In genomic region chrX:12089027-12089340, GRCm38 (mm10) we compare ENCODE assay signal across 7 mouse cellular contexts.
DNase-seq lines count a peak whose midpoint lies in the region; ATAC-seq and TF ChIP-seq lines count a peak whose summit lies in the region.

No protein-coding gene starts in this region.

- no peaks in the 10 kb centered on the region for H3K9me3 ChIP-seq in limb, embryonic 10.5 days (replicated peaks)
- no peaks in the 10 kb centered on the region for H3K9me3 ChIP-seq in neural tube, embryonic 15.5 days (replicated peaks)

- peak; percentile 53 for DNase-seq in liver, adult 2 months (ENCODE audit: extremely low read depth, low read depth, low spot score)
- DNase-seq in liver = no peak
- peak; percentile 59 for DNase-seq in limb, embryonic 10.5 days (ENCODE audit: low spot score)
- DNase-seq in spleen, adult 12 weeks (ENCODE audit: low spot score) = no peak

- ATAC-seq in neural tube, embryonic 15.5 days (ENCODE audit: low FRiP score) = peak; percentile 3; the same call in 1 of the 2 replicates
- ATAC-seq in granulocyte monocyte progenitor cell, adult 5-6 weeks (replicated peaks; ENCODE audit: poor library complexity, severe bottlenecking) = no peak

- TF ChIP-seq POLR2A in liver, adult 2 months (IDR thresholded peaks at IDR 0.05; ENCODE audit: extremely low read depth, insufficient read depth, low read length) = no peak
- TF ChIP-seq POLR2A in embryonic fibroblast, embryonic 13.5 days (IDR thresholded peaks at IDR 0.05; ENCODE audit: low read depth, low read length) = no peak

- H3K4me3 ChIP-seq in liver, adult 2 months (ENCODE audit: insufficient read depth, low read depth, low read length) = peak overlapping the region; percentile 51; the same call in 1 of the 2 replicates
- H3K4me3 ChIP-seq in embryonic fibroblast, embryonic 13.5 days (ENCODE audit: insufficient read depth, low read length) = 0 out of 2 replicates have a peak overlapping the region, but pooled peaks have one; percentile 42
- H3K4me3 ChIP-seq in limb, embryonic 10.5 days = peak overlapping the region; percentile 66
- H3K4me3 ChIP-seq in neural tube, embryonic 15.5 days (replicated peaks) = peak overlapping the region; percentile 49

- H3K4me1 ChIP-seq in liver, adult 2 months (ENCODE audit: control insufficient read depth, insufficient read depth, low read length) = 0 out of 2 replicates have a peak, but pooled peaks cover 3% of the 10 kb centered on the region
- no peaks in the 10 kb centered on the region; the same call in 1 of the 2 replicates for H3K4me1 ChIP-seq in embryonic fibroblast, embryonic 13.5 days (ENCODE audit: control insufficient read depth, insufficient read depth, low read length)
- H3K4me1 ChIP-seq in limb, embryonic 10.5 days = peaks cover 73% of the 10 kb centered on the region
- H3K4me1 ChIP-seq in neural tube, embryonic 15.5 days = peaks cover 47% of the 10 kb centered on the region

- H3K36me3 ChIP-seq in liver, adult 2 months (ENCODE audit: control insufficient read depth, insufficient read depth, low read length) = no peaks in the 10 kb centered on the region
- no peaks in the 10 kb centered on the region for H3K36me3 ChIP-seq in limb, embryonic 10.5 days
- H3K36me3 ChIP-seq in neural tube, embryonic 15.5 days = no peaks in the 10 kb centered on the region

- TF ChIP-seq CTCF in liver, adult 2 months (IDR thresholded peaks at IDR 0.05; ENCODE audit: low read depth, low read length) = no peak
- TF ChIP-seq CTCF in embryonic fibroblast, embryonic 13.5 days (IDR thresholded peaks at IDR 0.05; ENCODE audit: borderline replicate concordance, insufficient read depth, low read length) = no peak

- H3K27me3 ChIP-seq in liver, adult 2 months (ENCODE audit: control insufficient read depth, insufficient read depth, low read length) = no peaks in the 10 kb centered on the region
- peaks cover 100% of the 10 kb centered on the region for H3K27me3 ChIP-seq in limb, embryonic 10.5 days (ENCODE audit: low read depth, poor library complexity, severe bottlenecking)
- peaks cover 57% of the 10 kb centered on the region for H3K27me3 ChIP-seq in neural tube, embryonic 15.5 days (replicated peaks)

- 4% methylated on average over 12 of the region's 13 CpGs for WGBS in liver, adult 2 months
- 3% methylated on average over 10 of the region's 13 CpGs for WGBS in limb, embryonic 10.5 days
- whole genome bisulfite sequencing in neural tube, embryonic 15.5 days = 2% methylated on average over 13 of the region's 13 CpGs

- peak overlapping the region; percentile 98 for H3K27ac ChIP-seq in liver, adult 2 months (replicated peaks; ENCODE audit: insufficient read depth, low read depth, low read length)
- H3K27ac ChIP-seq in embryonic fibroblast, embryonic 13.5 days (ENCODE audit: insufficient read depth, low read length) = peak overlapping the region; percentile 90
- peak overlapping the region; percentile 87 for H3K27ac ChIP-seq in limb, embryonic 10.5 days
- H3K27ac ChIP-seq in neural tube, embryonic 15.5 days (replicated peaks) = peak overlapping the region; percentile 94

- no peaks in the 10 kb centered on the region for H3K79me2 ChIP-seq in liver, adult 2 months (ENCODE audit: control insufficient read depth, insufficient read depth, low read length)

- H3K9ac ChIP-seq in liver, adult 2 months (ENCODE audit: low read depth, low read length) = peak overlapping the region; percentile 65
- H3K9ac ChIP-seq in neural tube, embryonic 15.5 days (replicated peaks) = no peak overlapping the region

- peak overlapping the region; percentile 81 for H3K4me2 ChIP-seq in neural tube, embryonic 15.5 days

Comparison
In these comparisons a context has a peak if more than half of its experiments do, and no peak if none do; other contexts are left out.
1. DNase-seq: peak in liver, adult 2 months (single experiment) and limb, embryonic 10.5 days (single experiment); none in liver (single experiment) and spleen, adult 12 weeks (single experiment).
2. Peak in every context shown above with its lines, with median percentiles within 50 percentile points of each other: H3K27ac ChIP-seq and H3K4me3 ChIP-seq.